Mouse (Mus musculus) embryonic fibroblast, embryonic 13.5 days (primary cell): ENCODE results near the gene Ctcfl. TPM values are rescaled to one million over a fixed set of nuclear protein-coding genes. Genes with fewer than 3 reads are reported as not detected.

Source experiments
- H3K27ac ChIP-seq: 2 replicates; pipeline ENCODE4 v1.5.1; 2012; ENCODE audit warnings: low read length, control low read depth, inconsistent platforms; ENCODE audit not compliant: insufficient read depth
- H3K4me1 ChIP-seq: 2 replicates; pipeline ENCODE4 v1.6.1; 2011; ENCODE audit warnings: low read length; ENCODE audit not compliant: control insufficient read depth, insufficient read depth
- H3K4me3 ChIP-seq: 2 replicates; pipeline ENCODE4 v1.5.1; 2011; ENCODE audit warnings: mild to moderate bottlenecking, control low read depth, low read length; ENCODE audit not compliant: insufficient read depth
- CTCF ChIP-seq: IDR thresholded peaks from 2 replicates; pipeline ENCODE4 v1.5.1; 2011; ENCODE audit warnings: mild to moderate bottlenecking, control low read depth, low read length, moderate library complexity, borderline replicate concordance; ENCODE audit not compliant: insufficient read depth
- POLR2A ChIP-seq: IDR thresholded peaks from 2 replicates; pipeline ENCODE4 v1.6.1; 2011; ENCODE audit warnings: low read depth, mild to moderate bottlenecking, control low read depth, low read length, moderate library complexity
- polyA plus RNA-seq: library from polyadenylated mRNA; stranded (reverse); fragments of >200 nt; gene quantifications from 2 replicates; pipeline ENCODE4 v1.2.4, GENCODE M21; 2011; ENCODE audit warnings: low read depth; ENCODE audit not compliant: missing spikeins, insufficient read length

The Ctcfl gene
- polyA plus RNA-seq = not detected in 2 replicates

- no peak within 1 kb of the TSS for H3K27ac ChIP-seq
- H3K4me1 ChIP-seq = no peaks in the 10 kb centered on the region
- TF ChIP-seq POLR2A (no peak), CTCF (no peak)
- no peak within 1 kb of the TSS for H3K4me3 ChIP-seq
Measured at GRCm38 (mm10) chr2:173119023-173119944, at the start of gene Ctcfl. Gene Ctcfl, minus strand, starts transcription at chr2:173119525.

GRCm38 (mm10) chr2:173168411-173168851, 49.1 kb upstream of the Ctcfl start:
- Histone ChIP-seq H3K27ac (no peak overlapping the region), H3K4me1 (no peaks in the 10 kb centered on the region), H3K4me3 (no peak overlapping the region)
- no peak for TF ChIP-seq CTCF
- no peak for TF ChIP-seq POLR2A

- TF ChIP-seq POLR2A = no peak
- no peak for TF ChIP-seq CTCF
- Histone ChIP-seq H3K4me3 (no peak overlapping the region), H3K27ac (no peak overlapping the region), H3K4me1 (no peaks in the 10 kb centered on the region)
Measured at GRCm38 (mm10) chr2:173165357-173165756, 46.0 kb upstream of the Ctcfl start.

- Histone ChIP-seq H3K4me3 (no peak overlapping the region), H3K27ac (no peak overlapping the region), H3K4me1 (no peaks in the 10 kb centered on the region)
- no peak for TF ChIP-seq CTCF
- no peak for TF ChIP-seq POLR2A
Measured at GRCm38 (mm10) chr2:173164946-173165345, 45.6 kb upstream of the Ctcfl start.

- no peak overlapping the region for H3K27ac ChIP-seq
- H3K4me1 ChIP-seq = no peaks in the 10 kb centered on the region
- no peak overlapping the region for H3K4me3 ChIP-seq
- TF ChIP-seq CTCF (peak; percentile 38), POLR2A (no peak)
Measured at GRCm38 (mm10) chr2:173164358-173164757, 45.0 kb upstream of the Ctcfl start.

- H3K27ac ChIP-seq = no peak overlapping the region
- H3K4me3 ChIP-seq = no peak overlapping the region
- H3K4me1 ChIP-seq = no peaks in the 10 kb centered on the region
- no peak for TF ChIP-seq POLR2A
Measured at GRCm38 (mm10) chr2:173163380-173163779, 44.1 kb upstream of the Ctcfl start.

- H3K27ac ChIP-seq = no peak overlapping the region
- peak; percentile 48; the same call in 1 of the 2 replicates for TF ChIP-seq CTCF
- no peak for TF ChIP-seq POLR2A
- H3K4me3 ChIP-seq = no peak overlapping the region
- H3K4me1 ChIP-seq = no peaks in the 10 kb centered on the region
Measured at GRCm38 (mm10) chr2:173159354-173160311, 40.3 kb upstream of the Ctcfl start.

GRCm38 (mm10) chr2:173158390-173159055, 39.2 kb upstream of the Ctcfl start:
- H3K4me3 ChIP-seq = no peak overlapping the region

GRCm38 (mm10) chr2:173157871-173158270, 38.5 kb upstream of the Ctcfl start:
- TF ChIP-seq CTCF (no peak), POLR2A (no peak)
- Histone ChIP-seq H3K27ac (no peak overlapping the region), H3K4me1 (no peaks in the 10 kb centered on the region), H3K4me3 (no peak overlapping the region)

More at GRCm38 (mm10) chr2:173158390-173159055, 39.2 kb upstream of the Ctcfl start:
- no peak overlapping the region for H3K27ac ChIP-seq
- TF ChIP-seq CTCF = no peak
- TF ChIP-seq POLR2A = no peak
- H3K4me1 ChIP-seq = no peaks in the 10 kb centered on the region
